In the genomic region with DNA sequence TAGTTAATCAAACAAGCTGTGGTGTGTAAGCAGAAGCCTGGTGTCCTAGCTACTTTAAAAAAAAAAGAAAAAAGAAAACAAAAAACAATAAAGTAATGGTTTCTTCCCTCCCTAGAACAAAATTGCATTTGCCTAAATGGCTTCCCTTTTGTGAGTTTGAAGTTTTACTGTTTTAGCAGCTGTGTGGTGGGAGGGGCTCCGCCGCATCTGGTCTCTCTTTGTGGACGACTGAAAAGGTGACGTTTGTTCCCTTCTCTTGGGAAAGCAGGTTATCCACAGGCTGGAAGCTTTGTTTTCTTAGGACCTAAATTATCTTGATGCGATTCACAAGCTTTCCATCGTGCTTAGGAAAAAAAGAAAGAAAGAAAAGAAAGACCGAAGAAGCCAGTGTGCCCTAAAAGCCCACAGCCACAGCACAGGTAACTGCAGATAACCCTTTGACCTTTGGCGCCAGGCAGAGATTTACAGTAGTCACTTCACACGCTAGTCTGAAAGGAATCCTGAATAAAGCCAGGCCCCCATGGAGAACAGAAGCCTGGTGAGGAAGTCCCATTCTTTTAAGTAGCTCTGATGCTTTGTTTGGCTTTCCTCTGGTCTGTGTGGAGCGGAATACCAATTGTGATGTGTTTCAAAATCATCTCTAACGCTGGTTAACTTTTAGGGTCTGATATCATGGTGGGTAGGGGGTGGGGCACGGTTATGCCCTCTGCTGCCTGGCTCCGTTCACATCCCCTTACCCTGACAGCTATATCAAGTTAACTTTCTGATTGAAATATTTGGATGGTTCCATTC, we compare ENCODE assay signal across 9 mouse cellular contexts. TPM values are rescaled to one million over a fixed set of nuclear protein-coding genes. Genes with fewer than 3 reads are reported as not detected.
DNase-seq lines count a peak whose midpoint lies in the region; ATAC-seq and TF ChIP-seq lines count a peak whose summit lies in the region.
"Had no signal": no experiment of that assay in that cellular context is flagged by ENCODE, and none has a peak within 500 bp of the region (broad histone marks: within the 10 kb centered on the region; RNA-seq: fewer than 3 reads in every experiment).

No protein-coding gene starts in this region.

- intact Hi-C loops in left cerebral cortex, postnatal 4 days (cut with DNase I) = no loop called here

- WGBS in limb, embryonic 14.5 days = 13% methylated on average over 13 of the region's 13 CpGs
- 15% methylated on average over 13 of the region's 13 CpGs for WGBS in stomach, postnatal 0 days

- no peak for TF ChIP-seq EP300 in stomach, postnatal 0 days (optimal IDR thresholded peaks at IDR 0.05)

- no peaks in the 10 kb centered on the region for H3K27me3 ChIP-seq in testis, adult 2 months (ENCODE audit: control insufficient read depth, insufficient read depth, low read length)
- no peaks in the 10 kb centered on the region for H3K27me3 ChIP-seq in limb, embryonic 14.5 days (ENCODE audit: control insufficient read depth, insufficient read depth, low read length)
- H3K27me3 ChIP-seq in stomach, postnatal 0 days (ENCODE audit: control insufficient read depth, insufficient read depth, low read length) = no peaks in the 10 kb centered on the region

- TF ChIP-seq POLR2A in testis, adult 2 months (IDR thresholded peaks at IDR 0.05; ENCODE audit: control insufficient read depth, low read depth, low read length) = no peak
- no peak for TF ChIP-seq POLR2A in limb, embryonic 14.5 days (IDR thresholded peaks at IDR 0.05; ENCODE audit: borderline replicate concordance, extremely low read depth, insufficient read depth, insufficient read length)

- no peak for DNase-seq in testis, postnatal 14 days (ENCODE audit: low spot score)
- DNase-seq in heart, adult 8-10 months (ENCODE audit: low spot score) = peak; percentile 49
- no peak for DNase-seq in limb, embryonic 14.5 days (ENCODE audit: low spot score)
- DNase-seq in stomach, postnatal 0 days (ENCODE audit: low spot score) = no peak
- no peak for DNase-seq in cerebellum, adult 9-11 months
- DNase-seq in urinary bladder, postnatal 4 days (ENCODE audit: low spot score in 2 of 2) = no peak
- DNase-seq in left cerebral cortex, postnatal 4 days = no peak
- DNase-seq: retina, postnatal 1 day had no signal

- H3K36me3 ChIP-seq in testis, adult 2 months (ENCODE audit: control insufficient read depth, insufficient read depth, low read length) = no peaks in the 10 kb centered on the region
- H3K36me3 ChIP-seq in limb, embryonic 14.5 days (ENCODE audit: control insufficient read depth, insufficient read depth, low read length) = no peaks in the 10 kb centered on the region
- H3K36me3 ChIP-seq in stomach, postnatal 0 days (ENCODE audit: control insufficient read depth, insufficient read depth, low read length) = no peaks in the 10 kb centered on the region

- H3K4me1 ChIP-seq in testis, adult 2 months (ENCODE audit: control insufficient read depth, insufficient read depth, low read length) = peaks cover 2% of the 10 kb centered on the region; the same call in 1 of the 2 replicates
- H3K4me1 ChIP-seq in limb, embryonic 14.5 days (ENCODE audit: control insufficient read depth, insufficient read depth, low read length) = peaks cover 9% of the 10 kb centered on the region
- H3K4me1 ChIP-seq in stomach, postnatal 0 days (replicated peaks; ENCODE audit: control insufficient read depth, insufficient read depth) = no peaks in the 10 kb centered on the region

- H3K27ac ChIP-seq in testis, adult 2 months (ENCODE audit: control insufficient read depth, insufficient read depth, low read depth, low read length) = 0 out of 2 replicates have a peak overlapping the region, but pooled peaks have one; percentile 8
- no peak overlapping the region for H3K27ac ChIP-seq in limb, embryonic 14.5 days (replicated peaks; ENCODE audit: low read depth, low read length)
- H3K27ac ChIP-seq in stomach, postnatal 0 days (replicated peaks) = peak overlapping the region; percentile 3; the same call in 1 of the 2 replicates

- H3K9ac ChIP-seq in limb, embryonic 14.5 days (ENCODE audit: low read depth, low read length, severe bottlenecking) = 0 out of 2 replicates have a peak overlapping the region, but pooled peaks have one; percentile 25
- H3K9ac ChIP-seq in stomach, postnatal 0 days (ENCODE audit: low read length) = no peak overlapping the region

- no peaks in the 10 kb centered on the region for H3K9me3 ChIP-seq in limb, embryonic 14.5 days (ENCODE audit: control insufficient read depth, low read length)
- no peaks in the 10 kb centered on the region for H3K9me3 ChIP-seq in stomach, postnatal 0 days (ENCODE audit: control insufficient read depth, low read length)

- no peak overlapping the region for H3K4me3 ChIP-seq in testis, adult 2 months (ENCODE audit: control insufficient read depth, low read depth, low read length)
- peak overlapping the region; percentile 15 for H3K4me3 ChIP-seq in limb, embryonic 14.5 days (replicated peaks; ENCODE audit: low read length)
- H3K4me3 ChIP-seq in stomach, postnatal 0 days (ENCODE audit: low read depth, low read length) = no peak overlapping the region

- peak overlapping the region; percentile 37 for H3K4me2 ChIP-seq in limb, embryonic 14.5 days (replicated peaks; ENCODE audit: low read depth, low read length, severe bottlenecking)
- peak overlapping the region; percentile 34 for H3K4me2 ChIP-seq in stomach, postnatal 0 days (replicated peaks; ENCODE audit: low read depth)

- ATAC-seq in limb, embryonic 14.5 days (ENCODE audit: low FRiP score, low read depth) = no peak
- no peak for ATAC-seq in stomach, postnatal 0 days (ENCODE audit: low FRiP score, low TSS enrichment)

- no peak for TF ChIP-seq CTCF in testis, adult 2 months (IDR thresholded peaks at IDR 0.05; ENCODE audit: control insufficient read depth, insufficient read depth, insufficient replicate concordance, low read depth, low read length)
- TF ChIP-seq CTCF in stomach, postnatal 0 days (IDR thresholded peaks at IDR 0.05; ENCODE audit: low read depth) = no peak

RNA-seq across cellular contexts. Expression of a gene that starts 53.7 kb away (rescaled TPM):
- polyA plus RNA-seq in testis, adult 2 months (2012; rRNA removed) = 0.32 and 0.52 TPM in 2 replicates
- 10 to 100 TPM; 12.9 to 16.4 (median 14.2) TPM for total RNA-seq in heart, adult 8-10 months (2022)
- polyA plus RNA-seq in limb, embryonic 14.5 days (2012; rRNA removed) = 11.0 and 11.2 TPM in 2 replicates
- polyA plus RNA-seq in limb, embryonic 14.5 days (2014; fragmentation: Nextera tagmentation; extraction: Ambion mirVana) = 8.4 and 10.4 TPM in 2 replicates
- 1.1 and 1.4 TPM in 2 replicates for polyA plus RNA-seq in stomach, postnatal 0 days (2015; fragmentation: Nextera tagmentation; extraction: Ambion mirVana)
- 10 to 100 TPM; 26.1 to 26.2 TPM for total RNA-seq in left cerebral cortex, postnatal 4 days (2021)
